Mouse (Mus musculus): ENCODE results near the gene Sox13.

Gene Sox13

GRCm38 (mm10) chr1:133332656-133333430, 91.3 kb downstream of the Sox13 start:
- CTCF ChIA-PET = no interaction called here

All from spleen, embryonic (tissue).